8 mouse cellular contexts compared by ENCODE assay signal in the genomic region with DNA sequence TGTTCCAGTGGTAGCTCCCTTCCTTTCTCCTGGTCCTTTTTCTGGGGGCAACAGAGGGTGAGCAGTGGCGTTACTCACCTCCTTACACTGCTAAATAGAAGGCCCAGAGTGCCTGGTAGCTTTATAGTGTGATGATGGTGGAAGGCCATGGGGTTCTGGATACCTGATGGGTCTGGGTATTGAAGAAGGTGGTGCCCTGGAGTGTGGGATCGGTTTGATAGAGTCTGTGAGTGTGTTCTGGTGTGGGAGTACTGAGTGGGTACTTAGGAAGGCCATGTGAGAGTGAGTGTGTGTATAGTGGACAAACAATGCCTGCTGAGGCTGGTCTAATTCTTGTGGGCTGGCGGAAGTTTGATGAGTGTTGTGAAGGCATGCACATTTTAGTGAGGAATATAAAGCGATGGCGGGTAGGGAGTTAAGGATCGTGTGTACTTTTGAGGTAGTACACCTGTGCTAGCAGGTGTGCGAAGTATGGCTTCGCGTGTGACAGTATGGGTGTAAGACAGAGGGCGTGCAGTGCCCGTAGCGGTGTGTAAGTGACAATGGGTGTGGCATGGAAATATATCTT. TPM values are rescaled to one million over a fixed set of nuclear protein-coding genes. Genes with fewer than 3 reads are reported as not detected.
DNase-seq lines count a peak whose midpoint lies in the region; ATAC-seq and TF ChIP-seq lines count a peak whose summit lies in the region.

No protein-coding gene starts in this region.

- WGBS in kidney, adult 2 months, result 26% methylated on average over 12 of the region's 12 CpGs
- 18% methylated on average over 12 of the region's 12 CpGs for WGBS in forebrain, embryonic 12.5 days
- WGBS in liver, embryonic 13.5 days (ENCODE audit: insufficient replicate concordance), result 22% methylated on average over 12 of the region's 12 CpGs

- peak overlapping the region; percentile 89 for H3K9ac ChIP-seq in forebrain, embryonic 12.5 days
- peak overlapping the region; percentile 83 for H3K9ac ChIP-seq in liver, embryonic 13.5 days

- no peak for TF ChIP-seq POLR2A in kidney, adult 2 months (IDR thresholded peaks at IDR 0.05; ENCODE audit: low read depth, low read length)

- peak overlapping the region; percentile 88 for H3K27ac ChIP-seq in kidney, adult 2 months (ENCODE audit: insufficient read depth, low read depth, low read length)
- peak overlapping the region; percentile 100 for H3K27ac ChIP-seq in forebrain, embryonic 12.5 days
- H3K27ac ChIP-seq in liver, embryonic 13.5 days, result peak overlapping the region; percentile 96

- H3K27me3 ChIP-seq in kidney, adult 2 months (replicated peaks; ENCODE audit: control insufficient read depth, insufficient read depth, low read length), result no peaks in the 10 kb centered on the region
- H3K27me3 ChIP-seq in G1E (ENCODE audit: insufficient read depth, low read length), result no peaks in the 10 kb centered on the region
- H3K27me3 ChIP-seq in forebrain, embryonic 12.5 days, result no peaks in the 10 kb centered on the region
- H3K27me3 ChIP-seq in liver, embryonic 13.5 days, result no peaks in the 10 kb centered on the region

- ATAC-seq in G1E (ENCODE audit: extremely low read depth, insufficient number of reproducible peaks, low FRiP score, poor library complexity, severe bottlenecking), result no peak
- no peak; the same call in 1 of the 2 replicates for ATAC-seq in forebrain, embryonic 12.5 days (ENCODE audit: low FRiP score)
- ATAC-seq in liver, embryonic 13.5 days (ENCODE audit: low read depth), result peak; percentile 52

- H3K4me2 ChIP-seq in forebrain, embryonic 12.5 days, result peak overlapping the region; percentile 96
- H3K4me2 ChIP-seq in liver, embryonic 13.5 days, result peak overlapping the region; percentile 99

- H3K4me1 ChIP-seq in kidney, adult 2 months (ENCODE audit: control insufficient read depth, insufficient read depth, low read length), result peaks cover 29% of the 10 kb centered on the region
- peaks cover 85% of the 10 kb centered on the region for H3K4me1 ChIP-seq in G1E (ENCODE audit: insufficient read depth, low read depth, low read length)
- H3K4me1 ChIP-seq in forebrain, embryonic 12.5 days, result peaks cover 66% of the 10 kb centered on the region
- H3K4me1 ChIP-seq in liver, embryonic 13.5 days (replicated peaks), result peaks cover 80% of the 10 kb centered on the region

- no peaks in the 10 kb centered on the region; the same call in 1 of the 2 replicates for H3K36me3 ChIP-seq in kidney, adult 2 months (ENCODE audit: control insufficient read depth, insufficient read depth, low read length)
- peaks cover 40% of the 10 kb centered on the region for H3K36me3 ChIP-seq in G1E (replicated peaks)
- H3K36me3 ChIP-seq in forebrain, embryonic 12.5 days (replicated peaks), result peaks cover 16% of the 10 kb centered on the region
- H3K36me3 ChIP-seq in liver, embryonic 13.5 days, result peaks cover 18% of the 10 kb centered on the region

- H3K4me3 ChIP-seq in kidney, adult 2 months (ENCODE audit: insufficient read depth, low read depth, low read length), result peak overlapping the region; percentile 37
- peak overlapping the region; percentile 70; the same call in 1 of the 2 replicates for H3K4me3 ChIP-seq in G1E (ENCODE audit: low read depth, low read length)
- H3K4me3 ChIP-seq in forebrain, embryonic 12.5 days (replicated peaks), result peak overlapping the region; percentile 92
- peak overlapping the region; percentile 87 for H3K4me3 ChIP-seq in liver, embryonic 13.5 days (replicated peaks)

- no peak for DNase-seq in kidney, adult 2 months
- no peak for DNase-seq in kidney, adult 11 months
- DNase-seq in G1E (ENCODE audit: low spot score), result no peak
- no peak for DNase-seq in liver, embryonic 13.5 days
- DNase-seq in frontal cortex, postnatal 25 days (ENCODE audit: low spot score in 2 of 2), result no peak
- no peak for DNase-seq in urinary bladder, postnatal 36 days (ENCODE audit: low spot score in 2 of 2)
- no peak for DNase-seq in layer of hippocampus, postnatal 36 days

- TF ChIP-seq CTCF in kidney, adult 2 months (conservative IDR thresholded peaks at IDR 0.05; ENCODE audit: insufficient read depth, insufficient read length, low read depth, low read length), result no peak
- no peak for TF ChIP-seq CTCF in G1E (IDR thresholded peaks at IDR 0.05; ENCODE audit: low read depth, low read length)

- H3K9me3 ChIP-seq in G1E (replicated peaks), result no peaks in the 10 kb centered on the region
- H3K9me3 ChIP-seq in forebrain, embryonic 12.5 days, result no peaks in the 10 kb centered on the region
- H3K9me3 ChIP-seq in liver, embryonic 13.5 days (replicated peaks), result no peaks in the 10 kb centered on the region

RNA-seq across cellular contexts. Expression of gene Cic, which starts 13.7 kb away (rescaled TPM):
- polyA plus RNA-seq in kidney, adult 2 months (2012; rRNA removed), result 41.8 and 41.9 TPM in 2 replicates
- total RNA-seq in G1E (2014; fragmentation: Nextera tagmentation), result 154 and 160 TPM in 2 replicates
- total RNA-seq in G1E (2017), result 32.2 and 36.6 TPM in 2 replicates
- polyA plus RNA-seq in G1E (2012), result 381 and 382 TPM in 2 replicates
- 40.8 and 46.9 TPM in 2 replicates for polyA plus RNA-seq in forebrain, embryonic 12.5 days (2016; fragmentation: Nextera tagmentation; extraction: Ambion mirVana)
- 9.7 and 10.4 TPM in 2 replicates for polyA plus RNA-seq in liver, embryonic 13.5 days (2015; fragmentation: Nextera tagmentation; extraction: Ambion mirVana)
- total RNA-seq in layer of hippocampus, postnatal 36 days (2021), result 100 to 1,000 TPM; 173 to 213 TPM

RNA-seq across cellular contexts. Expression of gene Pafah1b3, which starts 16.5 kb away (rescaled TPM):
- 48.9 and 50.2 TPM in 2 replicates for polyA plus RNA-seq in kidney, adult 2 months (2012; rRNA removed)
- total RNA-seq in G1E (2014; fragmentation: Nextera tagmentation), result 39.0 and 41.3 TPM in 2 replicates
- total RNA-seq in G1E (2017), result 76.9 and 94.6 TPM in 2 replicates
- polyA plus RNA-seq in G1E (2012), result 69.0 and 79.2 TPM in 2 replicates
- 378 and 384 TPM in 2 replicates for polyA plus RNA-seq in forebrain, embryonic 12.5 days (2016; fragmentation: Nextera tagmentation; extraction: Ambion mirVana)
- polyA plus RNA-seq in liver, embryonic 13.5 days (2015; fragmentation: Nextera tagmentation; extraction: Ambion mirVana), result 29.3 and 31.6 TPM in 2 replicates
- 10 to 100 TPM; 21.2 to 25.9 TPM for total RNA-seq in layer of hippocampus, postnatal 36 days (2021)

RNA-seq across cellular contexts. Expression of gene Prr19, which starts 20.0 kb away (rescaled TPM):
- 0.08 TPM in 1 of 2 replicates, not detected in the other for polyA plus RNA-seq in kidney, adult 2 months (2012; rRNA removed)
- not detected in 2 replicates for total RNA-seq in G1E (2014; fragmentation: Nextera tagmentation)
- not detected in 2 replicates for total RNA-seq in G1E (2017)
- polyA plus RNA-seq in G1E (2012), result 0.07 TPM in 1 of 2 replicates, not detected in the other
- polyA plus RNA-seq in forebrain, embryonic 12.5 days (2016; fragmentation: Nextera tagmentation; extraction: Ambion mirVana), result 1.3 and 1.7 TPM in 2 replicates
- polyA plus RNA-seq in liver, embryonic 13.5 days (2015; fragmentation: Nextera tagmentation; extraction: Ambion mirVana), result not detected in 2 replicates
- total RNA-seq in layer of hippocampus, postnatal 36 days (2021), result not detected

RNA-seq across cellular contexts. Expression of gene Tmem145, which starts 24.7 kb away (rescaled TPM):
- polyA plus RNA-seq in kidney, adult 2 months (2012; rRNA removed), result 0.28 and 0.35 TPM in 2 replicates
- not detected in 2 replicates for total RNA-seq in G1E (2014; fragmentation: Nextera tagmentation)
- not detected in 2 replicates for total RNA-seq in G1E (2017)
- polyA plus RNA-seq in G1E (2012), result not detected in 2 replicates
- polyA plus RNA-seq in forebrain, embryonic 12.5 days (2016; fragmentation: Nextera tagmentation; extraction: Ambion mirVana), result 11.9 and 12.1 TPM in 2 replicates
- 0.10 TPM in 1 of 2 replicates, not detected in the other for polyA plus RNA-seq in liver, embryonic 13.5 days (2015; fragmentation: Nextera tagmentation; extraction: Ambion mirVana)
- total RNA-seq in layer of hippocampus, postnatal 36 days (2021), result 10 to 100 TPM; 24.5 to 26.0 TPM

RNA-seq across cellular contexts. Expression of gene Erf, which starts 30.7 kb away (rescaled TPM):
- 37.0 and 46.2 TPM in 2 replicates for polyA plus RNA-seq in kidney, adult 2 months (2012; rRNA removed)
- total RNA-seq in G1E (2014; fragmentation: Nextera tagmentation) (31.5 and 43.4 TPM in 2 replicates), G1E (2017) (6.9 TPM in 2 replicates)
- 97.7 and 117 TPM in 2 replicates for polyA plus RNA-seq in G1E (2012)
- 10.3 and 13.0 TPM in 2 replicates for polyA plus RNA-seq in forebrain, embryonic 12.5 days (2016; fragmentation: Nextera tagmentation; extraction: Ambion mirVana)
- 4.3 TPM in 2 replicates for polyA plus RNA-seq in liver, embryonic 13.5 days (2015; fragmentation: Nextera tagmentation; extraction: Ambion mirVana)
- 10 to 100 TPM; 34.3 to 35.4 TPM for total RNA-seq in layer of hippocampus, postnatal 36 days (2021)

Comparison
In these comparisons a context has a peak if more than half of its experiments do, and no peak if none do; other contexts are left out.
1. H3K4me3 ChIP-seq: peak in every context shown above with its lines; median percentile 92 in forebrain, embryonic 12.5 days; 87 in liver, embryonic 13.5 days; 70 in G1E; 37 in kidney, adult 2 months.